Mouse (Mus musculus) liver, embryonic 16.5 days (tissue): ENCODE data around the gene Top1. TPM values are rescaled to one million over a fixed set of nuclear protein-coding genes. Genes with fewer than 3 reads are reported as not detected.

Source experiments
- ATAC-seq: fragments of 200-750 bp; cut with Nextera tagmentation; 2 replicates; pipeline ENCODE4 v1.8.0; 2017; ENCODE audit warnings: low read depth, mild to moderate bottlenecking, moderate number of reproducible peaks, moderate library complexity
- H3K27ac ChIP-seq: fragments of 300-500 bp; sonication (generic); 2 replicates; pipeline ENCODE4 v1.5.1; 2014; ENCODE audit warnings: mild to moderate bottlenecking, low read length
- H3K27me3 ChIP-seq: fragments of 300-500 bp; sonication (generic); 2 replicates; pipeline ENCODE4 v1.6.1; 2014; ENCODE audit warnings: low read depth, low read length, mixed read lengths; ENCODE audit not compliant: control insufficient read depth, insufficient read depth
- H3K36me3 ChIP-seq: fragments of 300-500 bp; sonication (generic); 2 replicates; pipeline ENCODE4 v1.6.1; 2014; ENCODE audit warnings: mild to moderate bottlenecking; ENCODE audit not compliant: control insufficient read depth, insufficient read depth
- H3K4me1 ChIP-seq: fragments of 300-500 bp; sonication (generic); 2 replicates; pipeline ENCODE4 v1.6.1; 2014; ENCODE audit warnings: low read depth, low read length, mixed read lengths; ENCODE audit not compliant: control insufficient read depth
- H3K4me2 ChIP-seq: fragments of 300-500 bp; sonication (generic); 2 replicates; pipeline ENCODE4 v1.6.1; 2014; ENCODE audit warnings: low read depth, low read length, mixed read lengths
- H3K4me3 ChIP-seq: fragments of 300-500 bp; sonication (generic); 2 replicates; pipeline ENCODE4 v1.5.1; 2014; ENCODE audit warnings: low read depth, mild to moderate bottlenecking, low read length
- H3K9ac ChIP-seq: fragments of 300-500 bp; sonication (generic); 2 replicates; pipeline ENCODE4 v1.6.1; 2014; ENCODE audit warnings: low read depth, low read length
- H3K9me3 ChIP-seq: fragments of 300-500 bp; sonication (generic); replicated peaks from 2 replicates; pipeline ENCODE4 v1.6.1; 2016; ENCODE audit warnings: low read length; ENCODE audit not compliant: control insufficient read depth
- WGBS: fragments of 180-500 bp; shearing (Covaris S2); extraction: QIAGEN DNeasy Blood & Tissue Kit; methylation state at CpG from one replicate; pipeline ENCODE4 v1.1.7; 2014; ENCODE audit not compliant: insufficient replicate concordance; 5-methylcytosine and 5-hydroxymethylcytosine counted together
- polyA plus RNA-seq: library from polyadenylated mRNA; unstranded; fragments of >200 nt; fragmentation: Nextera tagmentation; extraction: Ambion mirVana; gene quantifications from 2 replicates; pipeline ENCODE4 v1.2.1, GENCODE M21; 2015

Gene Top1
- polyA plus RNA-seq, 1 experiment from 2014 or later, result 55.7 TPM

DNA sequence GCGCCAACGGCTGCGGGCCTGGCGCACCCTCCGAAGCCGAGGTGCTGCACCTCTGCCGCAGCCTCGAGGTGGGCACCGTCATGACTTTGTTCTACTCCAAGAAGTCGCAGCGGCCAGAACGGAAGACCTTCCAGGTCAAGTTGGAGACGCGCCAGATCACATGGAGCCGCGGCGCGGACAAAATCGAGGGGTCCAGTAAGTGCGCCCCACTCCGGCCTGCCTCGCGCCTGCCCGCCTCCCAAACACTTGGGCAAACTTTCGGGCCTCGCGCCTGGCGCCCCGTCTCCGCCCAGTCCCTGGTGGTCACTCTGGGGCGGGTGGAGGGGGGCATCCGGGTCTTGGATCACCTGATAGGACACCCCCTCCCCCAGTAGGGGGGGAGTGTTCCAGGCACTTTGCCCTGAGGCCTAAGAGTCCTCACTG is 86.2 kb downstream of the Top1 start:
- WGBS, result under 1% methylated on average over 32 of the region's 32 CpGs
- Histone ChIP-seq H3K4me3 (peak overlapping the region; percentile 79), H3K4me2 (peak overlapping the region; percentile 94), H3K27me3 (peaks cover 23% of the 10 kb centered on the region), H3K27ac (0 out of 2 replicates have a peak overlapping the region, but pooled peaks have one; percentile 23), H3K9ac (peak overlapping the region; percentile 74), H3K36me3 (no peaks in the 10 kb centered on the region), H3K9me3 (no peaks in the 10 kb centered on the region), H3K4me1 (peaks cover 16% of the 10 kb centered on the region)
- ATAC-seq, result no peak

DNA sequence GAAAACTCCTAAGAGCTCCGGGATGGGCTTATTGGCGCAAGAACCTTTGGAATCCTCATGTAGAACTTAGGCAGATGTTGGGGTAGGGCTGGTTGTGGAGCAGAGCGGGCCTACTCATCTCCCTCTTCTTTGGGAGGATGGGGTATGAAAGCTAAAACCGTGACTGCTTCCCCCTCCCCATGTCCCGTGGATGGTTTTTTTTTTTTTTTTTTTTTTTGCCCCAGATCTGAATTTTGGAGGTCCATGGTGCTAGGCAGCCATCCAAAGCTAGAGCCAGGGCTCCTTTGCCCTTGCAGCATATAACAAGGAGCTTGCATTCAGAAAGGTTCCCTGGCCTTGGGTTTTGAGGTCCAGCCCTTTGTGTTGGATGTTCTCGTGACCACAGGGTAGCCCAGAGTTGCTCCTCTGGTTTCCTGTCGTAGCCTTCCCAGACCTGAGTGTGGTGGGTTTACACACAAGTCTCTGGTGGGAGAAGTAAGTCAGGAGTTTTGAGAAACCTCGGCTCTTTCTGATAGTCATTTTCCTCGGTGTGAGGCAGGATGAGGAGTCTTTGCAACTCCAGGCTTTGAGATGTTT is 86.8 kb downstream of the Top1 start:
- 24% methylated on average over 9 of the region's 9 CpGs for WGBS
- peak overlapping the region; percentile 79 for H3K4me3 ChIP-seq
- no peaks in the 10 kb centered on the region for H3K9me3 ChIP-seq
- ATAC-seq, result no peak
- no peak overlapping the region for H3K27ac ChIP-seq
- peak overlapping the region; percentile 94 for H3K4me2 ChIP-seq
- H3K4me1 ChIP-seq, result peaks cover 16% of the 10 kb centered on the region
- peaks cover 23% of the 10 kb centered on the region for H3K27me3 ChIP-seq
- H3K36me3 ChIP-seq, result no peaks in the 10 kb centered on the region
- peak overlapping the region; percentile 74; the same call in 1 of the 2 replicates for H3K9ac ChIP-seq

DNA sequence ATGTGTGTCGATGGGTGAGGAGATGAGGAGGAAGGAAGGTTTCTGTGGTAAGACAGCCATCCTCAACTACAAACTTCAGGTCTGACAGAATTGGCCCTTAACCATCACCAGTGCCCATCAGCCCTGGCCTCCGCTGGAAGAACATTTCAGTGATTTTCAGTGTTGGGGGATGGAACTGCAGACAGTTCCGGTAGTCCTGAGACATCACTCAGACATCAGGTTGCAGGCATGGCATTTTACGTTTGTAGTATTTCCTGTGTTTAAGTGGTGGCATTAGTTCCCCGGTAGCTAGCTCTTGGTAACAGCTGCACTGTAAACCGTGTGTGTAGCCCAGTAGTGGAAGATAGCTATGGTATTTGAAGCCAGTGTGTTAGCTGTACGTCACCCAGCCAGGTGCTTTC is 87.4 kb downstream of the Top1 start:
- H3K27ac ChIP-seq, result no peak overlapping the region
- H3K36me3 ChIP-seq, result no peaks in the 10 kb centered on the region
- H3K27me3 ChIP-seq, result peaks cover 23% of the 10 kb centered on the region
- H3K9ac ChIP-seq, result no peak overlapping the region
- H3K9me3 ChIP-seq, result no peaks in the 10 kb centered on the region
- H3K4me3 ChIP-seq, result no peak overlapping the region
- ATAC-seq, result no peak
- peaks cover 16% of the 10 kb centered on the region for H3K4me1 ChIP-seq
- peak overlapping the region; percentile 94; the same call in 1 of the 2 replicates for H3K4me2 ChIP-seq
- WGBS, result 31% methylated on average over 7 of the region's 7 CpGs

DNA sequence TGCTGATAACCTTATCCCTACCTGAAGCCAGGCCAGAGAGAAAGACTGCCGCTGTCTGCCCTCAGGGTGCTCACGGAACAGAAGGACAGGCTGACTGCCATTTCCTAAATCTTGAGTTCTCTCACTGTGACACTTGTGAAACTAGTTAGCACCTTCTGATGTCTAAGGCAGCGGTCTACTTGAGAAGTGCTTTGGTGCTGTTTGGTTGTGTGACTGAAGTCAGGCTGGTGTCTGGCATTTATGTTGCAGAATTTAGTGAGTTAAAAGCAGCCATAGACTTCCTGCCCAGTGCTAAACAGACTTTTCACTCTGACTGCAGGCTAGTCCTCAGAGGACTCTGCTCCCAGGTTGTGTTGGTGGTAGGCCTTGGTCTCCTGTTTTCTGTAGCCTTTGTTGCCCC is 88.6 kb downstream of the Top1 start:
- Histone ChIP-seq H3K9me3 (no peaks in the 10 kb centered on the region), H3K4me3 (no peak overlapping the region), H3K27me3 (peaks cover 23% of the 10 kb centered on the region), H3K4me2 (no peak overlapping the region), H3K9ac (no peak overlapping the region), H3K4me1 (peaks cover 18% of the 10 kb centered on the region), H3K36me3 (no peaks in the 10 kb centered on the region), H3K27ac (no peak overlapping the region)
- 72% methylated on average over 3 of the region's 3 CpGs for WGBS
- no peak for ATAC-seq

DNA sequence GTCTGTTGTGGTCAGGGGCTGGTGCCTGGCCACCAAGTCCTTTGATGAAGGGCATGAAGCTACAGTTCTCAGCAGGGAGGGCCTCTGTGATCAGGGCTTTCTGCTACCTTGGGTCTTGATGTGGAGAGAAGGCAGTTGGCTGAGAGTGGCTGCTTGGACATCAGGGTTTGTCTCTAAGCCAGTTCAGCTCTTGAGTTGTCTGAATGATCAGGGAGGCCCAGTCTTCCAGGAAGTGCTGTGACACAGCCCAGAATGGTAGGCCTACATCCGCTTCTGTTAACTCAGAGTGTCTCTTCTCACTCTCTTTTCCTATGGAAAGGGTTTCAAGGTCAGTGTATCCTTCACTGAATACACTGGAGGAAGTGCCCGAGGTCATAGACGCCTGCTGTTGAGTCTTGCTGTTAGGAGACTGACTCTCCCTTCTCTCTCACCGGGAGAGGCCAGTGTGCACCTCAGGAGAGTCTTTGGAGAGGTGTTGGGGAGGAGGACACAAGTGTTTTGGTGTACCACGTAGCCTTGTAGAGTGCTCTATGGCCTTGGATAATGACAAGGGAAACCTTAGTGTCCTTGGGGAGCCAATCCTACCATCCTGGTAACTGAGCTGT is 90.1 kb downstream of the Top1 start:
- Histone ChIP-seq H3K27ac (no peak overlapping the region), H3K9me3 (no peaks in the 10 kb centered on the region), H3K36me3 (no peaks in the 10 kb centered on the region), H3K4me2 (no peak overlapping the region), H3K4me1 (peaks cover 22% of the 10 kb centered on the region), H3K9ac (no peak overlapping the region), H3K27me3 (peaks cover 15% of the 10 kb centered on the region), H3K4me3 (no peak overlapping the region)
- ATAC-seq, result no peak
- WGBS, result 55% methylated on average over 5 of the region's 5 CpGs

DNA sequence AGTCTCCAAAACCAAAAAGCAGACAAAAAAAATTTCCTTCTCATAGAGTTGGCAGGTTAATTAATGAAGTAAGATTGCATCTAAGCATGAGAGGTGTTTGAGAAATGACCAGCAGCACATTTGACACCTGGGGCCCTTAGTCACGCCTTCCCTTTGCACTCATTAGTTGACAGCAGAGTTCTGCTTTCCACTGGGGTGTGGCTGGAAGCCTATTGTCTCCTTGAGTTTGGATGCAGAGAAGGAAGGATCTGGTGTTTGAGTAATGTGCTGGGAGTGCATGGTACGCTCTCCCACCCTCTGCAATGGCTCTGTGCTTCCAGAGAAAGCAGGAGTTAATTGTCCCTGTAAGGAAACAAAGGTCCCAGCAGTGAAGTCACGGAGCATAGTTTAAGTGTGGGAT is 90.8 kb downstream of the Top1 start:
- WGBS, result 67% methylated on average over 3 of the region's 3 CpGs
- ATAC-seq, result no peak
- no peaks in the 10 kb centered on the region for H3K9me3 ChIP-seq
- peaks cover 21% of the 10 kb centered on the region for H3K4me1 ChIP-seq
- no peak overlapping the region for H3K4me2 ChIP-seq
- no peaks in the 10 kb centered on the region for H3K36me3 ChIP-seq
- H3K27me3 ChIP-seq, result peaks cover 15% of the 10 kb centered on the region
- H3K27ac ChIP-seq, result no peak overlapping the region
- no peak overlapping the region for H3K9ac ChIP-seq
- no peak overlapping the region for H3K4me3 ChIP-seq

DNA sequence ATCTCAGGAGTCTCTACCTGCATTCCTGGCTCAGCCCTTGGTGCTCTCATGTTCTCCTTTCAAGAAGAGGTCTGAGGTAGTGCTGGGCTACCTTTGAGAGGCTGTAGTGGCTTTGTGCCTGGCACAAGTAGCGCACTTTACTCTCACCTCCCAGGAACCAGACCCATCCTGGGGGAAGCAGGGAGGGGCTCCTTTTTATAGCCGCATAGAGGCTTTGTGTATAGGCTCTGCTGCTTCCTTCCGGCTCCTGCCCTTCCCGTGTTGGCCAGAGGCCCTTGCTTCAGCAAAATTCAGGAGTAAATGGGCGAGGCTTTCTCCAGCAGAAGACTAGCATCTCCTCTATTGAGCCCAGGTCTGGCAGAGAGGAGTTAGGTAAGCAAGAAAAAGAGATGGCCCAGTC is 92.7 kb downstream of the Top1 start:
- 52% methylated on average over 5 of the region's 5 CpGs for WGBS
- Histone ChIP-seq H3K9ac (no peak overlapping the region), H3K4me2 (no peak overlapping the region), H3K4me3 (no peak overlapping the region), H3K4me1 (peaks cover 14% of the 10 kb centered on the region), H3K9me3 (no peaks in the 10 kb centered on the region), H3K27me3 (no peaks in the 10 kb centered on the region), H3K27ac (no peak overlapping the region), H3K36me3 (no peaks in the 10 kb centered on the region)
- ATAC-seq, result no peak

DNA sequence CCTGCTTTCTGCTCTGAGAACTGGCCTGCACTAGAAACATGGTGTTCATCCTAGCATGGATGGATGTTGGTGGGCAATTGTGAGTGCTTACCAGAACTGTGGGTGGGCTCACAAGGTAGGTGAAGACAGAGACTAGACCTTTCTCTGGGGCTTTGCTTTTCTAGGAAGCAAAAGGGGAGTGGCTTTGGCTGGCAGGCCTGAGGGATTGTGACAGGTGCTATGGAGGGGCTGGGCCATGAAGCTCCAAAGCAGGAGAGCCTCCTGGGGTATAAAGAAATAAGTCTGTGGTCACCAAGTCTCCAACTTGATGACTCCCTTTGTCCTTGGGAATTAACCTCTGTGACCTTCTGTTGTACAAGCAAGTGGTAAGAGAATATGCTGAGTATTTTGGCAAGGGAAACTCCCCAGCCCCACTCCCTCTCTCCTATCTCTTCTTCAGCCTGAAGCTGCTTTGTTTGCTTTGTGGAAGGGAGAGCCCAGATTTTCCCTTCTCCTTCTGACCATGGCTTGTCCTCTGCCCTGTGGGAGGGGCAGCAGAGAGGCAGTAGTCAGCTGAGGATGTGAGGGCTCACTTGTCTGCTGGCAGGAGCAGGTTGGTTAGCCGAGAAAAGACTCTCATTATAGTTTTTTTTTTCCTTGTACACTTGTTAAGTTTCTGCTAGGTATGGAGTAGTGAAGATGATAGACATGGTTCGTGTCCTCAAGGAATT is 94.1 kb downstream of the Top1 start:
- ATAC-seq, result no peak
- Histone ChIP-seq H3K9me3 (no peaks in the 10 kb centered on the region), H3K4me1 (peaks cover 17% of the 10 kb centered on the region), H3K36me3 (no peaks in the 10 kb centered on the region), H3K27ac (peak overlapping the region; percentile 46), H3K27me3 (no peaks in the 10 kb centered on the region), H3K4me2 (no peak overlapping the region), H3K9ac (no peak overlapping the region), H3K4me3 (no peak overlapping the region)
- 45% methylated on average over 2 of the region's 2 CpGs for WGBS

DNA sequence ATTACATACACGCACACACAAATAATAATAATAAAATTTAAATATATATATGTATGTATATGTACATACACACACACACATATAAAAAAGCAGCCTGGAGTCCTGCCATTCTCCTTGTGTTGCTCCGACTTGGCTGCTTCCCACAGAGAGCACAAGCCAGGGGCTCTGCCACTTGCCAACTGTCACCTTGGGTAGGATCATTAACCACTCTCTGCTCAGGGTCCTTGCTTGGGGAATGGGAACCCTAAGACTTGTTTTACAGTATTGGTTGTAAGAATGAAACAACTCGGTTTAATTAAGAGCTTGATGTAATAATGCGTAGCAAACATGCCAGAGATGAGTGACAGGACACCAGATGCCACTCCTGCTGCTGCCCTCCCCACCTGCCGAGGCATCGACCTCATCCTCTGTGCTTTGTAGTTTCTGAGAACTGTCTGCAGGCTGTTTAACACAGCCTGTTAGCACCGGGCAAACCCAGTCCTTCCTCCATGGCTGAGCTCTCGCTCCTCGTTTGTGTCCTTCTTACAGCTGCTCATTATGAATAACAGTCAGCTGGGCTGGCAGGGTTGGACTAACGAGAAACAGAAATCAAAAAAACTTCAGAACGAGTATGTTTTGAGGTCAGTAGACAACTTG is 95.0 kb downstream of the Top1 start:
- Histone ChIP-seq H3K4me1 (peaks cover 15% of the 10 kb centered on the region), H3K9me3 (no peaks in the 10 kb centered on the region), H3K27me3 (no peaks in the 10 kb centered on the region), H3K36me3 (no peaks in the 10 kb centered on the region), H3K4me2 (no peak overlapping the region), H3K27ac (peak overlapping the region; percentile 21), H3K9ac (no peak overlapping the region), H3K4me3 (no peak overlapping the region)
- ATAC-seq, result no peak
- WGBS, result 41% methylated on average over 11 of the region's 11 CpGs
